Mouse (Mus musculus): ENCODE results near the gene Asb2.

The Asb2 gene

GRCm38 (mm10) chr12:103322801-103323200, 33.0 kb downstream of the Asb2 start:
- DNase-seq (ENCODE audit: low spot score), result no peak

DNA sequence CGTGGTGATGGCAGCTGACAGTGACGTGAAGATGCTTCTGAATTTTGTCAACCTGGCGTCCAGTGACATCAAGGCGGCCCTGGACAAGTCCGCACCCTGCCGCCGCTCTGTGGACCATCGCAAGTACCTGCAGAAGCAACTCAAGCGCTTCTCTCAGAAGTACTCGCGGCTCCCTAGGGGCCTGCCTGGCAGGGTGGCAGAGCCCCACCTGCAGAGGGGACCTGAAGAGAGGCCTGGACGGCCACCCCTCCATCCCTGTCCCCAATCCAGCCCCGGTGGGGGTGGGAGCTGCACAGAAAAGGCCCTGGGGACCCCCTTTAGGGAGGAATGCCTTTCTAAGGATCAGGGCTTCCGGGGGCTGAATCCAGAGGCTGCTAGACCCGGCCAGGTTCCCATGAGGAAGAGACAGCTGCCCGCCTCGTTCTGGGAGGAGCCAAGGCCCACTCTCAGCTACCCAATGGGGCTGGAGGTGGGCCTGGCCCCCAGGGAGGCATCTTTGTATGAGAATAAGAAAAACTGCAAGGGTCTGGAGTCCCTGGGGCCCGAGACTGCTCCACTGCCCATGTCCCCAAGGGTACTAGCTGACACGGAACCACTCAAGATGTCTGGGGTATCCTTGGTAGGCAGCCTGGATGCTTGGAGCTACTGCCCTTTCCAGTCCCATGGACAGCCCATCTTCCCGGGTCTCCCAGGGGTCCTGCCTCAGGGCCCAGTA, 39.8 kb downstream of the Asb2 start:
- no peak for DNase-seq (ENCODE audit: low spot score)

GRCm38 (mm10) chr12:103314640-103315361, 41.0 kb downstream of the Asb2 start:
- DNase-seq (ENCODE audit: low spot score), result no peak

- DNase-seq (ENCODE audit: low spot score), result no peak
Observed at GRCm38 (mm10) chr12:103313871-103314639, 41.7 kb downstream of the Asb2 start.

DNA sequence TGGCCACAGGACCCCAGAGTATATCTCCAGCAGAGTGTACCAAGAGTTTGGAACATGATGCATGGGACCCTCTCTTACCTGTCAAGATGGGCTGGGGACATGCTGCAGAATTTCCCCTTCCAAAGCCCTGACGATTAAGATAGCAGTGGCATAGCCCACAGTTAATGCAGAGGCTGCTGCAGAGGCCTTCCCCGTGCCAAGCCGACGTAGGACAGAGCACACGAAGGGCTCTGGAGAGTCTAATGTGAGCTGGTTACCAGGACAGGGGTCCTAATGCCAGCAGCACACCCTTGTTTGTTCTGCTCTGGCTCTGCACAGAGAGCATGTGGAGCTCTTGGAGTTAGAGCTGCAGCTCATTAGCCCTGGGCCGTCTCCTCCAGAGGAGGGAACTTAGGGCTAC, 42.5 kb downstream of the Asb2 start:
- no peak for DNase-seq (ENCODE audit: low spot score)

- DNase-seq (ENCODE audit: low spot score), result no peak
Observed at GRCm38 (mm10) chr12:103311921-103312320, 43.9 kb downstream of the Asb2 start.

DNA sequence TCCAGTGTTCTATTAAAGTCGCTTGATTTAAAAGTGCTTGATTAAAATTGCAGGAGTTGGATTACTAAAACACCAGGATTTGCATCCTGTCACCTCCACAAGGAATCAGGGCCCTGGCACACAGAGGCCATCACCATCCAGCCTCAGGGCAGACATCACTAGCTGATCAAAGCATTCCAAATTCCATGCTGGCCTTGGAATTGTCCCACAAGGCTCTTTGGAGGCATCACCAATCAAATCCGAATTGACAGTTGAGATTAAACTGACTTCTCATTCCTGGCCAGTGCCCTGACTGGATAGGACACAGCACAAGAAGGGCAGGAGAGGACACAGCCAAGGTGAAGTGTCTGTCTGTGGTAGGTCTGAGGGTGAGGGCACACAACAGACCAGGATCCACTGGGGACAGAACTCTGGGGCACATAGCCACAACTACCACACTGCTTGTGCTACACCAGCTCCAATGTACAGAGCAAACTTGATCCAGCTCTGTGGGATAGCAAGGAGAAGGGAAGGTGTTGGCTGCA, 45.0 kb downstream of the Asb2 start, which contains the start of gene Fam181a:
Gene Fam181a, plus strand, starts transcription at position 232 of the 524 bp plus-strand sequence.
- DNase-seq (ENCODE audit: low spot score), result no peak

GRCm38 (mm10) chr12:103306720-103307119, 49.1 kb downstream of the Asb2 start:
- DNase-seq (ENCODE audit: low spot score), result no peak

GRCm38 (mm10) chr12:103306224-103306623, 49.6 kb downstream of the Asb2 start:
- DNase-seq (ENCODE audit: low spot score), result no peak

DNA sequence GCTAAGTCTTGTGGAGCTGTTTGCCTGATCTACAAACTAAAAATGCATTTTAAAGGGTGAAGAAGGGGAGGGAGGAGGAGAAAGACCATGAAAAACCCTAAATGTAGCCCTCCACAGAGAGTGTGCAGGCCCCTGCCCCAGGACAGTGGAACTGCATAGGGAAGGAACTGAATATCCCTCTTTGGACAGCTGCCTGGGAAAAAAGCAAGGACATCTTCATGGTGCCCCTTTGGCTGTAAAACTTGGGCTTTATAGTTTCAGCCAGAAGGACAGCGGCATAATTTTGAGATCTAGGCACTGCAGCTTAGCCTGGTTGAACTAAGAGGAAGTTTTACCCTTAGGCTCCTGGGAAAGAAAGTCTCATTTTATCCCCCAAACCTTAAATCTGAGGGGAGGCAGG, 52.8 kb downstream of the Asb2 start:
- no peak for DNase-seq (ENCODE audit: low spot score)

DNA sequence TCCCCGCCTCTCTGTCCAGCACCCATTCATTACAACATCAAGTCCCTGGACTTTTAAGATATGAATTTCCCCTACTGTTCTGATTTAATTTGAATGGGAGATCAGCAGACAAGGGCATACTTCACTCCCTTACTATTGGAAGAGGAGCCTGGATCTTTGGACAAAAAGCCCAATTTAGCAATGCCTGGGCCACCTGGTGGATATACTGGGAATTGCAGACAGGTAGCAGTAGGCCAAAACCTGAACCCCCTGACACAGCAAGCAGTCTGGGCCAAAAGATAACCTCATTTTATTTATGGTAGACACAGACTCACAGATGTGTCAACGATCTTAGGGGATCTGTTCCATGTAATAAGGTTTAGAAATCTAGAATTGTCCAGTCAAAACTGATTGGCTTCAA, 54.2 kb downstream of the Asb2 start:
- peak; percentile 61 for DNase-seq (ENCODE audit: low spot score)

DNA sequence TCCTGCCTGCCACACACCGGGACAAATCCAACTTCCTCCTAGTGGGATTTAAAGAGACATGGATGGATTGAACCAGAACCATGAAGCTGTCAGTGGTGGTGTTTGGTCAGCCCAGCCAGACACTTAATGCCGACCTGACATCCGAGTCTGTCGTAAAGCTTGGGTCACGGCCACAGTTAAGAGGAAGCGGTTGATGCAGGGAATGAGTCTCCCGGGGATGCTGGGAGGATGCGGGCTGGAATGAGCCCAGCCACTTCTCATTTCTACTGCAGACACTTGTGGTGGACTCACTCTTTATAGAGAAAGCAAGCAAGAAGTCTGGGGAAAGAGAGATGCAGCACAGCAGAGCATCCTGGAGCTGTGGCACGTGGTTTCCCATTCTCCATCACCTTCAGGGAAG, 55.3 kb downstream of the Asb2 start:
- DNase-seq (ENCODE audit: low spot score), result no peak

- DNase-seq (ENCODE audit: low spot score), result no peak
Observed at GRCm38 (mm10) chr12:103296292-103296691, 59.5 kb downstream of the Asb2 start.

DNA sequence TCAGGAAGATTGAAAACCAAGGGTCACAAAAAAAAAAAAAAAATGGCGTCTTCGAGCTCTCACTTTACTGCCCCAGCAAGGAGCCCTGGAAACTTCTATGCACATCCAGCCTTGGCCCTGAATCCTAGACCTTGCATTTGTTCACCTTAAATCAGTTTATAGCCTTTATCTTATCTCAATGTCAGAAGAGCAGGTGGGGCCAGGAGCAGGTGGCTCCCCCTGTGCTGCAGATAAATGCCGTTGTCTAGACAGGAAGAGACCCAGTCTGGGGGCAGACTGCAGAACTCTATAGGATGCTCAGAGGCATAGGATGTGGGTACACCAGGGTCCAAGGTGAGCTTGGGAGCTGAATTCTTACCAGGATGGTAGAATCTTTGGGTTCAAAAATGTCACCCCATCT, 63.4 kb downstream of the Asb2 start:
- DNase-seq (ENCODE audit: low spot score), result no peak

DNA sequence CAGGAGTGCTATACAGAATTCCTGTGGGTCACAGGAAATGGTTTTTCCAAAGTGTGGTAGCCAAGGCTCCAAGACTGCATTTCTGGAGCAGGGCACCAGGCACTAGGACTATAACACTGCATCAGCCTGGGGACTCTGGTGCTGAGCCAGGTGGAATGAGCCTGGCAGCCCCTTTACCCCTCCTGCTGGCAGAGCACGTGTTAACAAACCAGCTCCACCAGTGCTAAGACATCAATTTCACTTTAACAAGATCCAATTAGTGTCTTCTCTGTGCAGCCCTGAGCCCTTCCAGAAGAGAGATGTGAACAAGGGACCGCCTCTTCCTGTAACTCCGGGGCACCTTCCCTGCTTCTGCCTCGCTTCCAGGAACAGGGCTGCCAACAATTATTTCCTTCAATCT, 68.5 kb downstream of the Asb2 start:
- no peak for DNase-seq (ENCODE audit: low spot score)

- DNase-seq (ENCODE audit: low spot score), result no peak
Observed at GRCm38 (mm10) chr12:103283411-103283810, 72.4 kb downstream of the Asb2 start.

- DNase-seq (ENCODE audit: low spot score), result no peak
Observed at GRCm38 (mm10) chr12:103282936-103283335, 72.9 kb downstream of the Asb2 start.

- no peak for DNase-seq (ENCODE audit: low spot score)
Observed at GRCm38 (mm10) chr12:103281912-103282311, 73.9 kb downstream of the Asb2 start.

- DNase-seq (ENCODE audit: low spot score), result no peak
Observed at GRCm38 (mm10) chr12:103281491-103281890, 74.3 kb downstream of the Asb2 start.

DNA sequence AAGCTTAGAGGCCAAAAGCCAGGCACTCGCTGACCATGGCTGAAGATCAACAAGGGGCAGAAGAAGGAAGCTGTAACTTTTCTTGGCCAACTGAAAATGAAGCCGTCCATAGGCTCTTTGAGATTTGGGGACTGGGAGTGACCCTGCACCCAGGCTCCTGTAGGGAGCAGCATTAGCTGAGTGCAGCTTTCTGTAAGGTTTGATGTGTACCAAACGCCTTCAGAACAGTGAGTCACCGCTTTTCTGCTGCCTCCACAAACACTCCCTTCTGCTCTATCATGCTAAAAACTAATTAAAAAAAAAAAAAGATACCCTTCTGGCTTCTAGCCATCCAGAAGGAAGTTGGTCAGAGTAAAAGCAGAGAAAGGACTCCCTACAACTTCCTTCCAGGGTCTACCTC, 79.4 kb downstream of the Asb2 start:
- DNase-seq (ENCODE audit: low spot score), result peak; percentile 16

- DNase-seq (ENCODE audit: low spot score), result no peak
Observed at GRCm38 (mm10) chr12:103273732-103274131, 82.1 kb downstream of the Asb2 start.

DNA sequence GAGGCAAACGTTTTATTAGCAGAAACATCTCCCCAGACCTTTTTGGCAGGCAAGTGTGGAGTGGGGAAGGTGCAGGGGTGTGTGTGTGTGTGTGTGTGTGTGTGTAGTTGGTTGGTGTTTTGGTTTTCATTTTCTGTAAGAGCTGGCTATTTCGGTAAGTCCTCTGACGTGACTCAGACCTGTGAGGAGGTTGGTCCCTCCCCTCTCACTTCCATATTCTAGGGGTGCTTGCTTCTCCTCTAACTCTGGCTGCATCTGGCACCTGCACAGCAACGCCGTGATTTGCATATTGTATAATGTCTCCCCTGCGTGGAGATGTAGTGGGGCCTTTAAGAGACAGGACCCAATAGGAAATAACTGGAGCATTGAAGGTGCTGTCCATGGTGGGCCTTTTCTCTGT, 82.8 kb downstream of the Asb2 start:
- no peak for DNase-seq (ENCODE audit: low spot score)

GRCm38 (mm10) chr12:103272176-103272575, 83.6 kb downstream of the Asb2 start:
- DNase-seq (ENCODE audit: low spot score), result no peak
